Mouse (Mus musculus): ENCODE measurements at regions not wholly inside any gene's neighbourhood (a gene's known extent, or its start where the extent isn't known, plus 50 kb on each side); places are given as distances from the start of the nearest gene placed in this dataset.

- no peak overlapping the region for H3ac ChIP-seq (ENCODE audit: control insufficient read depth, insufficient read length)
- no peak overlapping the region for H3K4me3 ChIP-seq
- no peaks in the 10 kb centered on the region for H3K27me3 ChIP-seq (ENCODE audit: control insufficient read depth, insufficient read depth, insufficient read length)
- H3K79me2 ChIP-seq (ENCODE audit: control insufficient read depth, insufficient read depth), result no peaks in the 10 kb centered on the region
- no peaks in the 10 kb centered on the region for H3K36me3 ChIP-seq (ENCODE audit: control insufficient read depth, insufficient read depth)
- no peak for TF ChIP-seq REST (IDR thresholded peaks at IDR 0.05; ENCODE audit: insufficient read depth, insufficient read length)
- TF ChIP-seq SRF (IDR thresholded peaks at IDR 0.05; ENCODE audit: control insufficient read depth, insufficient read length, low read depth), result no peak
- TF ChIP-seq CEBPB (IDR thresholded peaks at IDR 0.05; ENCODE audit: insufficient read depth, poor library complexity, severe bottlenecking), result no peak
- peak in 2 of 3 experiments; percentile 13 to 15 for TF ChIP-seq MYOD1 (IDR thresholded peaks at IDR 0.05; ENCODE audit: control insufficient read depth in 1 of 3, insufficient read length in 2 of 3, low read depth in 2 of 3)
- no peak for TF ChIP-seq USF1 (IDR thresholded peaks at IDR 0.05; ENCODE audit: low read depth)
- no peak for TF ChIP-seq E2F4 (IDR thresholded peaks at IDR 0.05; ENCODE audit: insufficient read depth)
- no peak for TF ChIP-seq POLR2A (IDR thresholded peaks at IDR 0.05; ENCODE audit: insufficient read length, low read depth)
- peak overlapping the region; percentile 14 for H3K4me2 ChIP-seq (ENCODE audit: low read depth)
Measured at GRCm38 (mm10) chr9:67156590-67157259, 107.5 kb upstream of the Tpm1 start.

DNA sequence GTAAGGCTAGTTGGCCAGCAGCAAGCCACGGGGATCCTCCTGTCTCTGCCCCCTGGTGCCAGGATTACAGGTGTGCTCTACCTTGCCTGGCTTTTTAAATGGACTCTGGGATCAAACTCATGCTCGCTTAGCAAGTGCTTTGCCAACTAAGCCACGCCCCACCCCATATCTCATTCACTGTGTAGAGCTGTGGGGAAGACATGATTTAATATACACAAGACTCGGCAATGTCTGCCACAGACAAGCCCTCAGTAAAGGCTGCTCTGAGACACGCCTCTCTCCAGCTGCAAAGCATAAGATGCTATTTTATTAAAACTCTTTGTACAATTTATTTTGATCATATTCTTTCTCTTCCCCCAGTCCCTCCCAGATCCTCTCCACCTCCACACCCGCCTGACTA is 104.9 kb upstream of the Tpm1 start:
- Histone ChIP-seq H3K36me3 (ENCODE audit: control insufficient read depth, insufficient read depth) (no peaks in the 10 kb centered on the region), H3K4me3 (no peak overlapping the region), H3ac (ENCODE audit: control insufficient read depth, insufficient read length) (no peak overlapping the region), H3K79me2 (ENCODE audit: control insufficient read depth, insufficient read depth) (no peaks in the 10 kb centered on the region), H3K4me2 (ENCODE audit: low read depth) (no peak overlapping the region), H3K27me3 (ENCODE audit: control insufficient read depth, insufficient read depth, insufficient read length) (no peaks in the 10 kb centered on the region)
- no peak for TF ChIP-seq MAX (IDR thresholded peaks at IDR 0.05; ENCODE audit: low read depth)
- TF ChIP-seq POLR2A (IDR thresholded peaks at IDR 0.05; ENCODE audit: insufficient read length, low read depth), result no peak
- no peak for TF ChIP-seq TCF3 (IDR thresholded peaks at IDR 0.05; ENCODE audit: insufficient read length, low read depth)
- no peak for TF ChIP-seq MYOD1 (IDR thresholded peaks at IDR 0.05; ENCODE audit: control insufficient read depth in 1 of 3, insufficient read length in 2 of 3, low read depth in 2 of 3)
- no peak for TF ChIP-seq USF1 (IDR thresholded peaks at IDR 0.05; ENCODE audit: low read depth)
- TF ChIP-seq REST (IDR thresholded peaks at IDR 0.05; ENCODE audit: insufficient read depth, insufficient read length), result no peak
- TF ChIP-seq TCF12 (IDR thresholded peaks at IDR 0.05; ENCODE audit: insufficient read depth, poor library complexity, severe bottlenecking), result no peak
- TF ChIP-seq MYOG (IDR thresholded peaks at IDR 0.05; ENCODE audit: control insufficient read depth in 1 of 3, insufficient read depth in 1 of 3, insufficient read length in 2 of 3, low read depth in 2 of 3), result no peak
- no peak for TF ChIP-seq POLR2AphosphoS2 (IDR thresholded peaks at IDR 0.05; ENCODE audit: insufficient read length, low read depth)
- TF ChIP-seq CEBPB (IDR thresholded peaks at IDR 0.05; ENCODE audit: insufficient read depth, poor library complexity, severe bottlenecking), result no peak
- TF ChIP-seq E2F4 (IDR thresholded peaks at IDR 0.05; ENCODE audit: insufficient read depth), result no peak

DNA sequence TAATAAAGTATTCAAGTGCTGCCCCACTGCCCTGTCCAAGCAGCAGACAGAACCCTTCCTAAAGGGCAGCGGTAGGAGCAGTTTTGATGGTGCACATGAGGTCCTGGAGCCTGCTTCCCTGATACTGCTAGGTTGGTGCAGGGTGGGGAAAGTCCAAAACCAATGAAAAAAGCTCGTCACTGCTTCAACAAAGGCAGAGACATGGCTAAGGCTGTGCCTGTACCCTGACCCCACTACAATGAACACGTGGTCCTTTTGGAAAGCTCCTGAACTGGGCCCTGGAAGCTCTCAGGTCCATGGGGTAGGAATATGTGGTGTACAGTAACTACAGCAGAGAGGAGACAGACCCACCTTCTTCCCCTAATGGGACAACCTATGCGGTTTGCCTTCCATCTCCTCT is 104.1 kb upstream of the Tpm1 start:
- H3K4me3 ChIP-seq, result no peak overlapping the region
- H3K79me2 ChIP-seq (ENCODE audit: control insufficient read depth, insufficient read depth), result no peaks in the 10 kb centered on the region
- no peaks in the 10 kb centered on the region for H3K27me3 ChIP-seq (ENCODE audit: control insufficient read depth, insufficient read depth, insufficient read length)
- no peak overlapping the region for H3ac ChIP-seq (ENCODE audit: control insufficient read depth, insufficient read length)
- H3K4me2 ChIP-seq (ENCODE audit: low read depth), result no peak overlapping the region
- TF ChIP-seq MYOD1 (IDR thresholded peaks at IDR 0.05; ENCODE audit: control insufficient read depth in 1 of 3, insufficient read length in 2 of 3, low read depth in 2 of 3), result no peak
- no peak for TF ChIP-seq MAX (IDR thresholded peaks at IDR 0.05; ENCODE audit: low read depth)
- no peak for TF ChIP-seq USF1 (IDR thresholded peaks at IDR 0.05; ENCODE audit: low read depth)
- TF ChIP-seq TCF12 (IDR thresholded peaks at IDR 0.05; ENCODE audit: insufficient read depth, poor library complexity, severe bottlenecking), result no peak
- TF ChIP-seq SRF (IDR thresholded peaks at IDR 0.05; ENCODE audit: control insufficient read depth, insufficient read length, low read depth), result no peak
- TF ChIP-seq TCF3 (IDR thresholded peaks at IDR 0.05; ENCODE audit: insufficient read length, low read depth), result no peak
- TF ChIP-seq POLR2AphosphoS2 (IDR thresholded peaks at IDR 0.05; ENCODE audit: insufficient read length, low read depth), result no peak
- TF ChIP-seq MYOG (IDR thresholded peaks at IDR 0.05; ENCODE audit: control insufficient read depth in 1 of 3, insufficient read depth in 1 of 3, insufficient read length in 2 of 3, low read depth in 2 of 3), result no peak
- no peak for TF ChIP-seq POLR2A (IDR thresholded peaks at IDR 0.05; ENCODE audit: insufficient read length, low read depth)
- TF ChIP-seq CEBPB (IDR thresholded peaks at IDR 0.05; ENCODE audit: insufficient read depth, poor library complexity, severe bottlenecking), result no peak
- TF ChIP-seq E2F4 (IDR thresholded peaks at IDR 0.05; ENCODE audit: insufficient read depth), result no peak
- TF ChIP-seq REST (IDR thresholded peaks at IDR 0.05; ENCODE audit: insufficient read depth, insufficient read length), result no peak
- H3K36me3 ChIP-seq (ENCODE audit: control insufficient read depth, insufficient read depth), result no peaks in the 10 kb centered on the region

DNA sequence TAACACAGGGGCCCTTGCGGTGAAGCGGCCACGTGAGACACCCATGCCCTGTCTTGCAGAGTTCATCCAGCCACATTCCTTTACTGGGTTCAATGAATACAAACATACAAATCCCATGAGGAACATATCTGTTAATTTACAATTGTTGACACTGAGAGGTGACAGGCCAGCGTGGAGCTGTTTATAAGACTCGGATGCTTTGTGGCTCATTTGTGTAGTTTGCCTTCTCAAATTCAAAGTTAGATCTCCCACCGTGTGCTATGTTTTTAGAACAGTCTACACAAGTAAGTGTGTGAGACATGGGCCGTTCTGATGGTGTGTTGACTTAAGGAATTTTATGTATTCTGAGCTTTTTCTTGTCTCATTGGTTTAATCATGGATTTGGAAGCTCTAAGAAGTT is 98.5 kb upstream of the Tpm1 start:
- Histone ChIP-seq H3K4me3 (no peak overlapping the region), H3ac (ENCODE audit: control insufficient read depth, insufficient read length) (no peak overlapping the region), H3K4me2 (ENCODE audit: low read depth) (no peak overlapping the region), H3K36me3 (ENCODE audit: control insufficient read depth, insufficient read depth) (no peaks in the 10 kb centered on the region), H3K27me3 (ENCODE audit: control insufficient read depth, insufficient read depth, insufficient read length) (no peaks in the 10 kb centered on the region), H3K79me2 (ENCODE audit: control insufficient read depth, insufficient read depth) (no peaks in the 10 kb centered on the region)
- TF ChIP-seq SRF (IDR thresholded peaks at IDR 0.05; ENCODE audit: control insufficient read depth, insufficient read length, low read depth), result no peak
- no peak for TF ChIP-seq E2F4 (IDR thresholded peaks at IDR 0.05; ENCODE audit: insufficient read depth)
- TF ChIP-seq REST (IDR thresholded peaks at IDR 0.05; ENCODE audit: insufficient read depth, insufficient read length), result no peak
- TF ChIP-seq POLR2AphosphoS2 (IDR thresholded peaks at IDR 0.05; ENCODE audit: insufficient read length, low read depth), result no peak
- no peak for TF ChIP-seq MYOG (IDR thresholded peaks at IDR 0.05; ENCODE audit: control insufficient read depth in 1 of 3, insufficient read depth in 1 of 3, insufficient read length in 2 of 3, low read depth in 2 of 3)
- TF ChIP-seq USF1 (IDR thresholded peaks at IDR 0.05; ENCODE audit: low read depth), result no peak
- TF ChIP-seq MAX (IDR thresholded peaks at IDR 0.05; ENCODE audit: low read depth), result no peak
- no peak for TF ChIP-seq TCF12 (IDR thresholded peaks at IDR 0.05; ENCODE audit: insufficient read depth, poor library complexity, severe bottlenecking)
- no peak for TF ChIP-seq MYOD1 (IDR thresholded peaks at IDR 0.05; ENCODE audit: control insufficient read depth in 1 of 3, insufficient read length in 2 of 3, low read depth in 2 of 3)
